Mouse (Mus musculus) olfactory bulb, adult 2 months (tissue): Measurements from ENCODE around the gene Flvcr1.

Experiments
- CTCF ChIP-seq: fragments of 200-500 bp; IDR thresholded peaks from 2 replicates; pipeline ENCODE4 v1.5.1; 2012; ENCODE audit warnings: low read depth, mild to moderate bottlenecking, low read length, moderate library complexity; ENCODE audit not compliant: insufficient read depth
- POLR2A ChIP-seq: fragments of 200-500 bp; IDR thresholded peaks from 2 replicates; pipeline ENCODE4 v1.6.1; 2012; ENCODE audit warnings: mild to moderate bottlenecking, low read depth, low read length, moderate library complexity; ENCODE audit not compliant: insufficient read depth

- TF ChIP-seq POLR2A (no peak), CTCF (no peak)
Observed at GRCm38 (mm10) chr1:191062241-191062780, 36.4 kb upstream of the Flvcr1 start.
